Comparison of ENCODE assay signal across 8 mouse cellular contexts in genomic region chr19:46041299-46041932, GRCm38 (mm10). TPM values are rescaled to one million over a fixed set of nuclear protein-coding genes. Genes with fewer than 3 reads are reported as not detected.
DNase-seq lines count a peak whose midpoint lies in the region; ATAC-seq lines count a peak whose summit lies in the region.

No protein-coding gene starts in this region.

- whole genome bisulfite sequencing in hindbrain, embryonic 10.5 days = 20% methylated on average over 7 of the region's 7 CpGs
- WGBS in midbrain, embryonic 13.5 days = 13% methylated on average over 7 of the region's 7 CpGs

- H3K4me3 ChIP-seq in hindbrain, embryonic 10.5 days = peak overlapping the region; percentile 93
- peak overlapping the region; percentile 97 for H3K4me3 ChIP-seq in midbrain, embryonic 13.5 days (replicated peaks)

- H3K36me3 ChIP-seq in hindbrain, embryonic 10.5 days = peaks cover 7% of the 10 kb centered on the region
- H3K36me3 ChIP-seq in midbrain, embryonic 13.5 days = peaks cover 4% of the 10 kb centered on the region

- H3K4me1 ChIP-seq in hindbrain, embryonic 10.5 days (replicated peaks) = peaks cover 95% of the 10 kb centered on the region
- H3K4me1 ChIP-seq in midbrain, embryonic 13.5 days (replicated peaks) = peaks cover 79% of the 10 kb centered on the region

- H3K27me3 ChIP-seq in hindbrain, embryonic 10.5 days (ENCODE audit: insufficient read depth, poor library complexity, severe bottlenecking) = no peaks in the 10 kb centered on the region
- no peaks in the 10 kb centered on the region for H3K27me3 ChIP-seq in midbrain, embryonic 13.5 days

- 0 out of 2 replicates have a peak, but pooled peaks have one; percentile 0 for ATAC-seq in midbrain, embryonic 13.5 days
- ATAC-seq in frontal cortex, adult (ENCODE audit: low TSS enrichment) = no peak

- peak overlapping the region; percentile 100 for H3K4me2 ChIP-seq in midbrain, embryonic 13.5 days (replicated peaks)

- peak overlapping the region; percentile 99 for H3K9ac ChIP-seq in midbrain, embryonic 13.5 days (replicated peaks)

- H3K27ac ChIP-seq in hindbrain, embryonic 10.5 days = peak overlapping the region; percentile 96
- H3K27ac ChIP-seq in midbrain, embryonic 13.5 days = peak overlapping the region; percentile 98

- peak; percentile 14 for DNase-seq in kidney, adult 9 months
- no peak for DNase-seq in kidney, postnatal 14 days
- peak; percentile 18 for DNase-seq in MN1 (ENCODE audit: low spot score)
- no peak for DNase-seq in hindbrain, embryonic 10.5 days (ENCODE audit: low spot score)
- DNase-seq in cerebellum, adult 9-10 months = no peak
- no peak for DNase-seq in adrenal gland, postnatal 36 days

- H3K9me3 ChIP-seq in hindbrain, embryonic 10.5 days = no peaks in the 10 kb centered on the region
- no peaks in the 10 kb centered on the region for H3K9me3 ChIP-seq in midbrain, embryonic 13.5 days

RNA-seq across cellular contexts. Expression of gene Pprc1, which starts 3.3 kb away (rescaled TPM):
- polyA plus RNA-seq in hindbrain, embryonic 10.5 days (2016; fragmentation: Nextera tagmentation; extraction: Ambion mirVana) = 39.9 and 49.6 TPM in 2 replicates
- polyA plus RNA-seq in midbrain, embryonic 13.5 days (2015; fragmentation: Nextera tagmentation; extraction: Ambion mirVana) = 20.5 and 21.8 TPM in 2 replicates
- total RNA-seq in adrenal gland, postnatal 36 days (2021) = 10 to 100 TPM; 28.6 to 49.3 TPM

RNA-seq across cellular contexts. Expression of gene Ldb1, which starts 3.6 kb away (rescaled TPM):
- polyA plus RNA-seq in hindbrain, embryonic 10.5 days (2016; fragmentation: Nextera tagmentation; extraction: Ambion mirVana) = 90.2 and 111 TPM in 2 replicates
- polyA plus RNA-seq in midbrain, embryonic 13.5 days (2015; fragmentation: Nextera tagmentation; extraction: Ambion mirVana) = 121 and 140 TPM in 2 replicates
- 10 to 100 TPM; 57.5 to 64.0 TPM for total RNA-seq in adrenal gland, postnatal 36 days (2021)

RNA-seq across cellular contexts. Expression of gene Nolc1, which starts 34.2 kb away (rescaled TPM):
- polyA plus RNA-seq in hindbrain, embryonic 10.5 days (2016; fragmentation: Nextera tagmentation; extraction: Ambion mirVana) = 110 and 136 TPM in 2 replicates
- polyA plus RNA-seq in midbrain, embryonic 13.5 days (2015; fragmentation: Nextera tagmentation; extraction: Ambion mirVana) = 82.9 and 85.4 TPM in 2 replicates
- total RNA-seq in adrenal gland, postnatal 36 days (2021) = 10 to 100 TPM; 42.0 to 56.0 TPM

RNA-seq across cellular contexts. Expression of gene Hps6, which starts 38.1 kb away (rescaled TPM):
- 4.8 and 5.7 TPM in 2 replicates for polyA plus RNA-seq in hindbrain, embryonic 10.5 days (2016; fragmentation: Nextera tagmentation; extraction: Ambion mirVana)
- polyA plus RNA-seq in midbrain, embryonic 13.5 days (2015; fragmentation: Nextera tagmentation; extraction: Ambion mirVana) = 2.0 TPM in 2 replicates
- 10 to 100 TPM; 13.8 to 19.7 TPM for total RNA-seq in adrenal gland, postnatal 36 days (2021)

RNA-seq across cellular contexts. Expression of gene Armh3, which starts 43.1 kb away (rescaled TPM):
- polyA plus RNA-seq in hindbrain, embryonic 10.5 days (2016; fragmentation: Nextera tagmentation; extraction: Ambion mirVana) = 16.6 and 19.4 TPM in 2 replicates
- polyA plus RNA-seq in midbrain, embryonic 13.5 days (2015; fragmentation: Nextera tagmentation; extraction: Ambion mirVana) = 22.1 and 23.4 TPM in 2 replicates
- 10 to 100 TPM; 12.9 to 17.9 TPM for total RNA-seq in adrenal gland, postnatal 36 days (2021)

Comparison
In these comparisons a context has a peak if more than half of its experiments do, and no peak if none do; other contexts are left out.
1. DNase-seq: peak in kidney, adult 9 months (single experiment) and MN1 (single experiment); none in kidney, postnatal 14 days (single experiment), hindbrain, embryonic 10.5 days (single experiment), cerebellum, adult 9-10 months (single experiment) and adrenal gland, postnatal 36 days (0 of 2).